Mouse (Mus musculus) forebrain, postnatal 0 days (tissue): ENCODE measurements around the gene Capza2. TPM values are rescaled to one million over a fixed set of nuclear protein-coding genes. Genes with fewer than 3 reads are reported as not detected.
"Not testable (repeated sequence)": the region's sequence is repeated elsewhere in the genome, so short reads cannot be mapped to it uniquely, and the experiment has no call there.

Experiments used
- ATAC-seq: fragments of 200-750 bp; cut with Nextera tagmentation; 2 replicates; pipeline ENCODE4 v1.8.0; 2017; ENCODE audit warnings: mild to moderate bottlenecking, moderate library complexity
- DNase-seq: peaks from one replicate; pipeline ENCODE4 v3.0.0-alpha.2; 2015
- H3K27ac ChIP-seq: fragments of 300-500 bp; sonication (generic); 2 replicates; pipeline ENCODE4 v1.5.1; 2014; ENCODE audit warnings: low read depth, mild to moderate bottlenecking, antibody characterized with exemption, low read length, moderate library complexity, mixed read lengths
- H3K27me3 ChIP-seq: fragments of 300-500 bp; sonication (generic); 2 replicates; pipeline ENCODE4 v1.6.1; 2014; ENCODE audit warnings: mild to moderate bottlenecking, low read length, mixed read lengths; ENCODE audit not compliant: insufficient read depth
- H3K36me3 ChIP-seq: fragments of 300-500 bp; sonication (generic); 2 replicates; pipeline ENCODE4 v1.6.1; 2014; ENCODE audit warnings: mild to moderate bottlenecking, moderate library complexity; ENCODE audit not compliant: insufficient read depth
- H3K4me1 ChIP-seq: fragments of 300-500 bp; sonication (generic); 2 replicates; pipeline ENCODE4 v1.6.1; 2014; ENCODE audit warnings: antibody characterized with exemption; ENCODE audit not compliant: insufficient read depth
- H3K4me2 ChIP-seq: fragments of 300-500 bp; sonication (generic); 2 replicates; pipeline ENCODE4 v1.6.1; 2014; ENCODE audit warnings: low read depth, mild to moderate bottlenecking, moderate library complexity
- H3K4me3 ChIP-seq: fragments of 300-500 bp; sonication (generic); 2 replicates; pipeline ENCODE4 v1.5.1; 2014; ENCODE audit warnings: low read depth, low read length, mixed read lengths
- H3K9ac ChIP-seq: fragments of 300-500 bp; sonication (generic); 2 replicates; pipeline ENCODE4 v1.6.1; 2014; ENCODE audit warnings: mild to moderate bottlenecking
- H3K9me3 ChIP-seq: fragments of 300-500 bp; sonication (generic); 2 replicates; pipeline ENCODE4 v1.6.1; 2016; ENCODE audit warnings: low read length
- CTCF ChIP-seq: sonication (generic); IDR thresholded peaks from 2 replicates; pipeline ENCODE4 v1.5.1; 2016; ENCODE audit warnings: antibody characterized with exemption, control low read depth, low read depth
- WGBS: fragments of 180-500 bp; shearing (Covaris S2); extraction: QIAGEN DNeasy Blood & Tissue Kit; methylation state at CpG from one replicate; pipeline ENCODE4 v1.1.7; 2014; 5-methylcytosine and 5-hydroxymethylcytosine counted together
- polyA plus RNA-seq: library from polyadenylated mRNA; unstranded; fragments of >200 nt; fragmentation: Nextera tagmentation; extraction: Ambion mirVana; gene quantifications from 2 replicates; pipeline ENCODE4 v1.2.1, GENCODE M21; 2015
- total RNA-seq: library from RNA; depleted of rRNA; stranded (reverse); fragments of >200 nt; gene quantifications from 2 replicates; pipeline ENCODE4 v1.2.3, GENCODE M21; 2014; rRNA removed

Capza2 gene
- total and polyA plus RNA-seq, 2 experiments from 2014 or later, result 204 to 268 TPM

DNA sequence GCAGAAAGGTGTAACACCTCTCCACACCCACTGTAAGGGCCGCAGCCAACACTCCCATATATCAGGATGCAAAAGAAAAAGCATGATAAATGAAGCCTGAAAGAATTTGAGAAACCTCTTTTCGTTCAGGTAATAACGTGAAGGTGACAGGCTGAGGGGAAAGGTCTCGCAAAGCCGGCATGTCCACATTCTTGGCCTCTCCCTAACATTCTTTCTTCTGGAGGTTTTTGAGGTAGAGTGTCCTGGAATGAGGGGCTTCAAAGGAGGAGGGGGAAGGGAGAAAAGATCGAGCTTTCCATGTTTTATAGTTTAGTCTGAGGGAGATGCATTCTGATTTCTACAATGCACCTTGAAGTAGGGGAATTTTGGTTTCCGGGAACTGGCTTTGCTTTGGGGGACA is 56.6 kb downstream of the Capza2 start, which contains the start of gene St7:
St7 (plus strand) TSS at position 287 of the 400 bp plus-strand sequence.
- Histone ChIP-seq H3K4me1 (no peaks in the 10 kb centered on the region), H3K27me3 (no peaks in the 10 kb centered on the region), H3K27ac (peak within 1 kb of the TSS; percentile 83), H3K4me3 (peak within 1 kb of the TSS; percentile 76), H3K9me3 (no peaks in the 10 kb centered on the region), H3K4me2 (peak within 1 kb of the TSS; percentile 89), H3K9ac (peak within 1 kb of the TSS; percentile 70), H3K36me3 (no peaks in the 10 kb centered on the region)
- ATAC-seq (no peak), DNase-seq (no peak)
- TF ChIP-seq CTCF, result no peak
- WGBS, result 82% methylated on average over 7 of the region's 7 CpGs

DNA sequence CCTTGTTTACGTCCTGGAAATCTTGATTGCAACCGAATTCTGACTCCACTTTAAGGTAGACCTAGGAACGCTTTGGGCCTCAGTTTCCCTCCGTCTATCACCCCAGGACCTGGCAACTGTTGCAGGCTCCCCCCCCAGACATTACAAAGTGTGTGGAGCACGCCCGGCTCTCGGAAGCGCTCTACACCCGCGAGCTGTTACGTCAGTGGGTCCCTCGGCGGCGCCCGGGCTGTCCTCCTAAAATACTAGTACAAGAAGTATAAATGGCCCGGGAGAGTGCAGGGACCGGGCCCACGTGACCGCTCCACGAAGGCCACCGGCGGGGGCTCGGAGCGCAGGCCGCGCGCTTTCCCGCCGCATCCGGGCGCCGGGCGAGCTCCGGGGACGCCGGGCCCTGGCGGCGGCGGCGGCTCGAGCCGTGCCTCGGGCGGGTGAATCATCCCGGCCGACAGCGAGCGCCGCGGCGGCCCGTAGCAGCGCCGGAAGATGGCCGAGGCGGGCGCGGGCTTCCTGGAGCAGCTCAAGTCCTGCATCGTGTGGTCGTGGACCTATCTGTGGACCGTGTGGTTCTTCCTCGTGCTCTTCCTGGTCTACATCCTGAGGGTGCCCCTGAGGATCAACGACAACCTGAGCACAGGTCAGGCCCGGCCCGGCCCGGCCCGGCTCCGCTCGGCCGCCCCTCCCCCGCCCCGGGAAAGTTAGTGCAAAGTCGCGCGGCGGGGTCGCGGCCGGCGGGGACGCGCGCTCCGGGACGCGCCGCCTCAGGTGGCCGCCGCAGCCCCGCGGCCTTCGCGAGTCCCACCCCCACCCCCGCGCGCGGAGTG is 57.9 kb downstream of the Capza2 start:
- peak overlapping the region; percentile 70 for H3K9ac ChIP-seq
- H3K4me2 ChIP-seq, result peak overlapping the region; percentile 89
- no peaks in the 10 kb centered on the region for H3K27me3 ChIP-seq
- no peaks in the 10 kb centered on the region for H3K4me1 ChIP-seq
- WGBS, result 1% methylated on average over 85 of the region's 97 CpGs
- no peaks in the 10 kb centered on the region for H3K36me3 ChIP-seq
- peak; percentile 62 for ATAC-seq
- no peaks in the 10 kb centered on the region for H3K9me3 ChIP-seq
- peak overlapping the region; percentile 76 for H3K4me3 ChIP-seq
- TF ChIP-seq CTCF, result no peak
- DNase-seq, result peak; percentile 61
- H3K27ac ChIP-seq, result peak overlapping the region; percentile 83

DNA sequence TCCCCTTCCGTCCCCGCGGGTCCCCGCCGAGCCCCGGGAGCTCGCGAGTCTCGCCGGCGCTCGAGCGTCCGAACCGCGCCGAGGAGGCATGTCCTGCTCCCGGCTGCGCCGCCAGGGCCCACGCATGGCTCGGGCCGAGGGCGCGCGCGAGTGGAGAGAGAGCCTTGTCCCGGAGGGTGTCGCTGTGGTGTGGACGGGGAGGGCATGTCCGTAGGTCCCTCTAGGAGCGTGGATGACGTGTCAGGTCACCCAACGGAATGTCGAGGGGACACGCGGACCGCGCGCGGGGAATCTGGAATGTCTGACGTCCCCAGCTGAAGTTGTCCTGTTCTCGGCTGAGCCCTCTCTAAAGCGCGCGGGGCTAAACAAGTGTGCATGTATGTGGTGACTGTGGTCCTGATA is 58.5 kb downstream of the Capza2 start:
- H3K4me3 ChIP-seq, result peak overlapping the region; percentile 76
- peak; percentile 53 for DNase-seq
- peak overlapping the region; percentile 70 for H3K9ac ChIP-seq
- H3K27ac ChIP-seq, result peak overlapping the region; percentile 83
- TF ChIP-seq CTCF, result peak; percentile 61
- H3K4me2 ChIP-seq, result peak overlapping the region; percentile 89
- H3K36me3 ChIP-seq, result no peaks in the 10 kb centered on the region
- ATAC-seq, result peak; percentile 79
- H3K27me3 ChIP-seq, result no peaks in the 10 kb centered on the region
- WGBS, result under 1% methylated on average over 46 of the region's 46 CpGs
- H3K9me3 ChIP-seq, result no peaks in the 10 kb centered on the region
- no peaks in the 10 kb centered on the region for H3K4me1 ChIP-seq

DNA sequence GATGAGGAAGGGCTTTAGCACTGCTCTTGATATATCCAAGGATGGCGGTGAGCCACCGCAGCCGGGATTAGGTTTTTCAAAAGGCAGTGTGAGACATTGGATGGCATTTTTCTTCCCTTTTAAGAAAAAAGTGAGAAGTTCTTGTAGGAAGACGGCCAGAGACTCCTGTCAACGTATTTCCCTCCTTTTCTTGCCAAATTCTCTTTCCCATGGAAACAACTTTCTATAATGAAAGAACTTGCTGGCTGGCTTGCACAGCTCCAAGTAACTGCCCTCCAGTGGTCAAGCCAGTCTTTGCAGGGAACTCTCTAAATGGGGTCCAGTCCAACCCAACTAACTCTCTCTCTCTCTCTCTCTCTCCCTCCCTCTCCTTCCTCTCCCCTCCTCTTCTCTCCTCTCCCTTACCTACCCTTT is 60.3 kb downstream of the Capza2 start:
- WGBS, result 24% methylated on average over 5 of the region's 5 CpGs
- peak overlapping the region; percentile 58; the same call in 1 of the 2 replicates for H3K27ac ChIP-seq
- H3K4me2 ChIP-seq, result peak overlapping the region; percentile 27
- H3K9ac ChIP-seq, result no peak overlapping the region
- no peaks in the 10 kb centered on the region for H3K36me3 ChIP-seq
- ATAC-seq (peak; percentile 63), DNase-seq (peak; percentile 72)
- H3K4me3 ChIP-seq, result no peak overlapping the region
- no peaks in the 10 kb centered on the region for H3K9me3 ChIP-seq
- H3K27me3 ChIP-seq, result no peaks in the 10 kb centered on the region
- peak; percentile 75 for TF ChIP-seq CTCF
- H3K4me1 ChIP-seq, result no peaks in the 10 kb centered on the region

DNA sequence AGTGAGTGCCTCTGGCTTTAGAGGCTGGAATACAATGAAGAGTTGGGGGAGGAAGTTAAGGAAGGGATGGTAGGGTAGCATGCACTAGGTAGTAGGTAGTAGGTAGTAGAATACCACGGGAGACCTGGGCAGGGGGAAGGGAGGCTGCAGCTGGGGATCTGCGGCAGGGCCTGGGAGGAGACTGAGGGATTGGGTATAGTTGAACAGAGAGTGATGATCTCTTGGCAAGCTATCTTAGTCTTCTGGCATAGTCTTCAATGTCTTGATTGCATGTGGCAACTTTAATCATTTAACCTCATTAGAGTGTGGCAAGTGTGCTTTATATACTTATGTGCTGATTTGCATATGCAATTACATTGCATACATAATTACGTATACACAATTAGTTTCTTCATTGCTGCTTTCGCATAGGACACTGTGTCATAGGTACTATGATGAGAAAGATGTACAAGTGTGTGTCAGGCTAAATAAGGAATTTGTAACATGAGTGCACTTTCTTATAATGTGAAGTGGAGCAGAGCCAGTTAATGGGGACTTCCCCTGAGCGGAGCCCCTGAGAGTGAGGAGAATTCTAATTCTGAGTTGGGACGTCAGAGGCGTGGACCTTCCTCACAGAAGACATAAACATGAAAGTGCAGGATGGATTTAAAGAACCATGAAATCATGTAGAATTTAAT is 65.0 kb downstream of the Capza2 start:
- ATAC-seq (no peak), DNase-seq (no peak)
- H3K36me3 ChIP-seq, result no peaks in the 10 kb centered on the region
- 21% methylated on average over 7 of the region's 7 CpGs for WGBS
- no peaks in the 10 kb centered on the region for H3K4me1 ChIP-seq
- H3K27me3 ChIP-seq, result no peaks in the 10 kb centered on the region
- H3K9me3 ChIP-seq, result no peaks in the 10 kb centered on the region
- H3K4me2 ChIP-seq, result no peak overlapping the region
- no peak overlapping the region for H3K9ac ChIP-seq
- no peak overlapping the region for H3K27ac ChIP-seq
- TF ChIP-seq CTCF, result no peak
- H3K4me3 ChIP-seq, result no peak overlapping the region

DNA sequence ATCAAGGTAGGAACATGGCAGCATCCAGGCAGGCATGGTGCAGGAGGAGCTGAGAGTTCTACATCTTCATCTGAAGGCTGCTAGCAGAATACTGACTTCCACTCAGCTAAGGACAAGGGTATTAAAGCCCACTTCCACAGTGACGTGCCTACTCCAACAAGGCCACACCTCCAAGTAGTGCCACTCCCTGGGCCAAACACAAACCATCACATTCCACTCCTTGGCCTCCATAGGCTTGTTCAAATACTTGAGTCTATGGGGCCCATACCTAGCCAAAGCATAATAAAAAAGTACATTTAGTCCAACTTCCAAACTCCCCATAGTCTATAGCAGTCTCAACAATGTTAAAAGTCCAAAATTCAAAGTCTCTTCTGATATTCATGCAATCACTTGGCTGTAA is 68.0 kb downstream of the Capza2 start:
- H3K9ac ChIP-seq, H3K4me1 ChIP-seq, DNase-seq, H3K4me3 ChIP-seq, ATAC-seq, H3K27ac ChIP-seq, H3K4me2 ChIP-seq, H3K9me3 ChIP-seq, H3K27me3 ChIP-seq, H3K36me3 ChIP-seq: not testable (repeated sequence)
- WGBS, result 80% methylated on average over 1 of the region's 1 CpGs

DNA sequence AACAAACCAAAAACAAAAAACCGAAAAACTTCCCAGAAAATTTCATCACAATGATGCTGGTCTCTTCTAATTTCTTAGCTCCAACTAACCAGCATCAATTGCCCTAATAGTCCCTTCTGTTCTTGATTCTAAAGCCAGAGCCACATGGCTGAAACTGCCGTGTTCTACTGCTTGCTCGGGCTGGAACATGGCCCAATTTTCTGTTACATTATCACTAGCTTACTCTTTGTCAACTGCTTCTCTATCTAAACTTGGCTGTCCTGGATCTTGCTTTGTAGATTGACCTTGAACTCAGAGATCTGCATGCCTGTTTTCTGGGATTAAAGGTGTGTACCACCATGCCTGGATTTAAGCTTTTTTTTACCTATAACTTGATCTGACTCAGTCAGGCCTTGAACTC is 69.9 kb downstream of the Capza2 start:
- ATAC-seq, result no peak
- no peaks in the 10 kb centered on the region for H3K4me1 ChIP-seq
- no peak overlapping the region for H3K9ac ChIP-seq
- H3K27me3 ChIP-seq, result no peaks in the 10 kb centered on the region
- no peak overlapping the region for H3K4me2 ChIP-seq
- H3K36me3 ChIP-seq, result no peaks in the 10 kb centered on the region
- H3K4me3 ChIP-seq, result no peak overlapping the region
- TF ChIP-seq CTCF, result no peak
- DNase-seq, result no peak
- no peaks in the 10 kb centered on the region for H3K9me3 ChIP-seq
- 78% methylated on average over 3 of the region's 3 CpGs for WGBS
- no peak overlapping the region for H3K27ac ChIP-seq

Other genes with a start within 250 kb of the Capza2 start
- gene Met, start 172.4 kb upstream of the Capza2 start, total RNA-seq, result 12.9 and 31.0 TPM in 2 replicates
- 3.7 and 3.8 TPM in 2 replicates for gene Met, start 172.4 kb upstream of the Capza2 start, polyA plus RNA-seq
- 57.7 and 67.3 TPM in 2 replicates for gene St7, start 56.7 kb downstream of the Capza2 start, total RNA-seq
- 40.0 and 41.9 TPM in 2 replicates for gene St7, start 56.7 kb downstream of the Capza2 start, polyA plus RNA-seq